Mouse (Mus musculus): ENCODE data around the gene Ebf1. TPM values are rescaled to one million over a fixed set of nuclear protein-coding genes. Genes with fewer than 3 reads are reported as not detected.

The Ebf1 gene
- total and polyA plus RNA-seq, 3 experiments: 0.04 TPM; not detected in 2

- DNase-seq (ENCODE audit: low read depth, low spot score): no peak
- no peak for TF ChIP-seq HCFC1 (IDR thresholded peaks at IDR 0.05; ENCODE audit: low read depth, low read length)
- no peak for TF ChIP-seq CHD2 (IDR thresholded peaks at IDR 0.05; ENCODE audit: low read length)
- TF ChIP-seq ELF1 (IDR thresholded peaks at IDR 0.05; ENCODE audit: low read depth, low read length): no peak
- TF ChIP-seq USF1 (IDR thresholded peaks at IDR 0.05; ENCODE audit: low read depth, low read length): no peak
- Histone ChIP-seq H3K9me3 (replicated peaks; ENCODE audit: insufficient read depth, low read length) (no peaks in the 10 kb centered on the region), H3K27me3 (ENCODE audit: control insufficient read depth in 1 of 2, insufficient read depth in 2 of 2, low read length in 2 of 2) (no peaks in the 10 kb centered on the region), H3K27ac (ENCODE audit: control insufficient read depth, low read depth, low read length) (no peak overlapping the region), H3K79me2 (ENCODE audit: control insufficient read depth, insufficient read depth, low read length, poor library complexity) (no peaks in the 10 kb centered on the region), H3K36me3 (ENCODE audit: control insufficient read depth in 1 of 2, insufficient read depth in 2 of 2, low read length in 2 of 2) (no peaks in the 10 kb centered on the region), H3K4me3 (ENCODE audit: control insufficient read depth in 1 of 2, insufficient read depth in 1 of 2, low read depth in 2 of 2, low read length in 2 of 2) (no peak overlapping the region), H3K4me1 (ENCODE audit: control insufficient read depth in 1 of 2, insufficient read depth in 2 of 2, low read length in 2 of 2) (no peaks in the 10 kb centered on the region), H3K9ac (ENCODE audit: control insufficient read depth, low read depth, low read length, poor library complexity, severe bottlenecking) (no peak overlapping the region)
These were observed 186.9 kb downstream of the Ebf1 start for GRCm38 (mm10) chr11:44804046-44804445.

GRCm38 (mm10) chr11:44806589-44806988 is 189.5 kb downstream of the Ebf1 start:
- no peak for TF ChIP-seq ETS1 (IDR thresholded peaks at IDR 0.05; ENCODE audit: low read depth, low read length)
- TF ChIP-seq MEF2A (IDR thresholded peaks at IDR 0.05; ENCODE audit: extremely low read depth, insufficient replicate concordance, low read depth, low read length, poor library complexity, severe bottlenecking): no peak
- TF ChIP-seq TCF12 (IDR thresholded peaks at IDR 0.05; ENCODE audit: low read depth, low read length): no peak
- no peak for TF ChIP-seq CTCF (IDR thresholded peaks at IDR 0.05 in 2 of 3, conservative IDR thresholded peaks at IDR 0.05 in 1 of 3; ENCODE audit: control insufficient read depth in 1 of 3, insufficient read depth in 1 of 3, low read depth in 2 of 3, low read length in 3 of 3, poor library complexity in 1 of 3, severe bottlenecking in 1 of 3)
- no peak for TF ChIP-seq ZC3H11A (IDR thresholded peaks at IDR 0.05; ENCODE audit: low read depth, low read length)
- TF ChIP-seq E2F4 (IDR thresholded peaks at IDR 0.05; ENCODE audit: borderline replicate concordance, low read depth, low read length): no peak
- no peak for TF ChIP-seq POLR2AphosphoS5 (IDR thresholded peaks at IDR 0.05; ENCODE audit: borderline replicate concordance, low read depth, low read length)
- TF ChIP-seq ZKSCAN1 (IDR thresholded peaks at IDR 0.05; ENCODE audit: low read depth, low read length): no peak
- TF ChIP-seq NRF1 (IDR thresholded peaks at IDR 0.05; ENCODE audit: insufficient read depth, low read depth, low read length, poor library complexity, severe bottlenecking): no peak
- TF ChIP-seq TAL1 (IDR thresholded peaks at IDR 0.05; ENCODE audit: low read length): no peak
- no peak for TF ChIP-seq MAFK (IDR thresholded peaks at IDR 0.05; ENCODE audit: borderline replicate concordance, low read depth, low read length)
- no peak for TF ChIP-seq MAX (IDR thresholded peaks at IDR 0.05; ENCODE audit: low read length)
- no peak for TF ChIP-seq JUND (IDR thresholded peaks at IDR 0.05; ENCODE audit: low read depth, low read length)
- no peak for TF ChIP-seq ZNF384 (IDR thresholded peaks at IDR 0.05; ENCODE audit: low read depth, low read length)
- TF ChIP-seq SMC3 (IDR thresholded peaks at IDR 0.05; ENCODE audit: low read depth, low read length): no peak
- no peak for TF ChIP-seq ELF1 (IDR thresholded peaks at IDR 0.05; ENCODE audit: low read depth, low read length)
- no peak for TF ChIP-seq BHLHE40 (IDR thresholded peaks at IDR 0.05; ENCODE audit: borderline replicate concordance, low read depth, low read length)
- TF ChIP-seq MYC (IDR thresholded peaks at IDR 0.05; ENCODE audit: low read depth, low read length): no peak
- H3K27ac ChIP-seq (ENCODE audit: control insufficient read depth, low read depth, low read length): no peak overlapping the region
- no peak for DNase-seq (ENCODE audit: low read depth, low spot score)
- H3K4me1 ChIP-seq (ENCODE audit: control insufficient read depth in 1 of 2, insufficient read depth in 2 of 2, low read length in 2 of 2): no peaks in the 10 kb centered on the region
- H3K9ac ChIP-seq (ENCODE audit: control insufficient read depth, low read depth, low read length, poor library complexity, severe bottlenecking): no peak overlapping the region
- no peaks in the 10 kb centered on the region for H3K36me3 ChIP-seq (ENCODE audit: control insufficient read depth in 1 of 2, insufficient read depth in 2 of 2, low read length in 2 of 2)
- H3K4me3 ChIP-seq (ENCODE audit: control insufficient read depth in 1 of 2, insufficient read depth in 1 of 2, low read depth in 2 of 2, low read length in 2 of 2): no peak overlapping the region
- no peaks in the 10 kb centered on the region for H3K9me3 ChIP-seq (replicated peaks; ENCODE audit: insufficient read depth, low read length)
- no peaks in the 10 kb centered on the region for H3K79me2 ChIP-seq (ENCODE audit: control insufficient read depth, insufficient read depth, low read length, poor library complexity)
- no peaks in the 10 kb centered on the region for H3K27me3 ChIP-seq (ENCODE audit: control insufficient read depth in 1 of 2, insufficient read depth in 2 of 2, low read length in 2 of 2)

Data from MEL (cell line).